Mouse (Mus musculus) embryonic facial prominence, embryonic 14.5 days (tissue): ENCODE measurements at regions not wholly inside any gene's neighbourhood (a gene's known extent, or its start where the extent isn't known, plus 50 kb on each side); places are given as distances from the start of the nearest gene placed in this dataset.
A peak's percentile ranks its signal among the peaks of the same experiment; 100 is the strongest.

Experiments
- ATAC-seq: fragments of 200-750 bp; cut with Nextera tagmentation; 2 replicates; pipeline ENCODE4 v1.8.0; 2017; ENCODE audit warnings: low read depth, moderate number of reproducible peaks, moderate TSS enrichment
- DNase-seq: peaks from one replicate; pipeline ENCODE4 v3.0.0-alpha.2; 2015; ENCODE audit warnings: low spot score
- H3K27ac ChIP-seq: fragments of 300-500 bp; sonication (generic); replicated peaks from 2 replicates; pipeline ENCODE4 v1.5.1; 2014; ENCODE audit warnings: low read depth, mild to moderate bottlenecking, low read length, moderate library complexity
- H3K27me3 ChIP-seq: fragments of 300-500 bp; sonication (generic); replicated peaks from 2 replicates; pipeline ENCODE4 v1.6.1; 2014; ENCODE audit warnings: low read length; ENCODE audit not compliant: control insufficient read depth, insufficient read depth
- H3K36me3 ChIP-seq: fragments of 300-500 bp; sonication (generic); 2 replicates; pipeline ENCODE4 v1.6.1; 2014; ENCODE audit warnings: low read length, mixed read lengths; ENCODE audit not compliant: control insufficient read depth, insufficient read depth
- H3K4me1 ChIP-seq: fragments of 300-500 bp; sonication (generic); 2 replicates; pipeline ENCODE4 v1.6.1; 2014; ENCODE audit warnings: antibody characterized with exemption, low read length; ENCODE audit not compliant: control insufficient read depth, insufficient read depth
- H3K4me2 ChIP-seq: fragments of 300-500 bp; sonication (generic); 2 replicates; pipeline ENCODE4 v1.6.1; 2014; ENCODE audit warnings: low read depth, mild to moderate bottlenecking, low read length, moderate library complexity, mixed read lengths
- H3K4me3 ChIP-seq: fragments of 300-500 bp; sonication (generic); 2 replicates; pipeline ENCODE4 v1.5.1; 2014; ENCODE audit warnings: low read depth, mild to moderate bottlenecking, low read length
- H3K9ac ChIP-seq: fragments of 300-500 bp; sonication (generic); 2 replicates; pipeline ENCODE4 v1.6.1; 2014; ENCODE audit warnings: low read depth, mild to moderate bottlenecking, low read length, moderate library complexity, mixed read lengths
- H3K9me3 ChIP-seq: fragments of 300-500 bp; sonication (generic); 2 replicates; pipeline ENCODE4 v1.6.1; 2016; ENCODE audit warnings: low read length; ENCODE audit not compliant: control insufficient read depth
- WGBS: fragments of 180-500 bp; shearing (Covaris S2); extraction: QIAGEN DNeasy Blood & Tissue Kit; methylation state at CpG from one replicate; pipeline ENCODE4 v1.1.7; 2014; 5-methylcytosine and 5-hydroxymethylcytosine counted together

DNA sequence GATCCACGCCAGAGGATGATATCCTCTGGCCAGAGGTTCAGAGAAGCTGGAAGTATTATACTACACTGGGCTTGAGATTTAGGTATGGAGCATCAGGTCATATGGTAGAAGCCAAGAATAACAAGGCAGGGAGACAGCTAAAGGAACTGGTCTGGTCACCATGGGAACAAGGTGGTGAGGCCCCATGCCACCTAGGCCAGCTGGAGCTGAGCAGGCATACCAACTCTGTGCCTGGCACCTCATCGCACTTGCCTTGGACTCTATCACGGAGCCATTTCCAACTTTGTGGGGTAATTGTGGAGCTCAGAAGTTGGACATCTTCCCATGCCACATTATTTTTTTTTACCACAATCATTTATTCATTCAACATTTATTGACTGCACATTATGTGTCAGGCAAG is 55.9 kb upstream of the Polg start:
- ATAC-seq (no peak), DNase-seq (no peak)
- peaks cover 19% of the 10 kb centered on the region for H3K4me1 ChIP-seq
- no peaks in the 10 kb centered on the region for H3K9me3 ChIP-seq
- no peak overlapping the region for H3K4me2 ChIP-seq
- WGBS, result 82% methylated on average over 3 of the region's 3 CpGs
- H3K27ac ChIP-seq, result no peak overlapping the region
- no peaks in the 10 kb centered on the region for H3K36me3 ChIP-seq
- H3K27me3 ChIP-seq, result peaks cover 41% of the 10 kb centered on the region
- no peak overlapping the region for H3K4me3 ChIP-seq
- H3K9ac ChIP-seq, result no peak overlapping the region

DNA sequence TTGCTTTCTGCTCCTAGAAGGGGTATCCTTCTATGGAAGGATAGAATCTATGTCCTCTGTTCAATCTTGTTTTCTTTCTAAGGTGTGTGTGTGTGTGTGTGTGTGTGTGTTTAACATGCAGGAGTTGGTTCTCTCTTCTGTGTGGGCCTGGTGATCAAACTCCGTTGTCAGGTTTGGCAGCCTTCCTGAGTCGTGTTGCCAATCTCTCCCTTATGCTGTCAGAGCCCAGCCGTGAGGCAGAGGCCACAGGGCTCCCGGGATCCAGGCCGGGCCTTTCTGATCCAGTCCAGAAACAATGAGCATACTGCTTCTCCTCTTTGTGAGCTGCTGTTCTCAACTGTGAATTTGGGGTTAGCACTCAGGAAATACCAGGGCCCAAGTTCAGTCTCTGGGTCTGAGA is 55.1 kb upstream of the Polg start:
- ATAC-seq, result no peak
- peaks cover 17% of the 10 kb centered on the region for H3K4me1 ChIP-seq

DNA sequence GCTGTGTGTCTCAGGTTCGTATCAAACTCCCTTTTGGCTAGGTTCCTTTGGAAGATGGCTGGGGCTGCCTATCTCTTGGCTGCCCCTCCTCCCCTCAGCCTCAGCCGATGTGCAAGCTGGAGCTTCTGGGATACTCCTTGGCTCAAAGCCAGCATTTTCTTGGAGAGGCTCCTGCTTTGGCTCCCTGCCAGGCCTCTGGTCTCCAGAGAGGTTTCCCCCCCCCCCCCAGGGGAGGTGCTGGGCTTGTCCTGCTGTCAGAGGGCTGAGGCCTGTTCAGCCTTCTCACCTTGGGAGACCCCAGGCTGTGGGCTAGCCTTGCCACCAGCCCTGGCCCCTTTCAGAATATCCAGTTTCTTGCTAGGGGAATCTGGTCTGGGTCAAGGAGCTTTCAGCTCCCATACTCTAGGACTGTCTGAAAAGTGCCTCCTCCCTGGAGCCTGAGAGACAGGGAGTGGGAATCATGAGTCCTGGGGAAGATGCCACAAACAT is 54.1 kb upstream of the Polg start:
- ATAC-seq (peak; percentile 73), DNase-seq (peak; percentile 87)
- Histone ChIP-seq H3K4me1 (peaks cover 11% of the 10 kb centered on the region), H3K9me3 (no peaks in the 10 kb centered on the region), H3K27me3 (peaks cover 59% of the 10 kb centered on the region), H3K9ac (no peak overlapping the region), H3K4me3 (no peak overlapping the region), H3K36me3 (no peaks in the 10 kb centered on the region), H3K4me2 (no peak overlapping the region), H3K27ac (no peak overlapping the region)
- WGBS, result 5% methylated on average over 2 of the region's 2 CpGs

More for the DNA sequence above, 55.1 kb upstream of the Polg start:
- Histone ChIP-seq H3K4me2 (no peak overlapping the region), H3K27me3 (peaks cover 49% of the 10 kb centered on the region), H3K9me3 (no peaks in the 10 kb centered on the region), H3K9ac (no peak overlapping the region), H3K4me3 (no peak overlapping the region), H3K36me3 (no peaks in the 10 kb centered on the region), H3K27ac (no peak overlapping the region)
- no peak for DNase-seq
- 35% methylated on average over 5 of the region's 5 CpGs for WGBS

DNA sequence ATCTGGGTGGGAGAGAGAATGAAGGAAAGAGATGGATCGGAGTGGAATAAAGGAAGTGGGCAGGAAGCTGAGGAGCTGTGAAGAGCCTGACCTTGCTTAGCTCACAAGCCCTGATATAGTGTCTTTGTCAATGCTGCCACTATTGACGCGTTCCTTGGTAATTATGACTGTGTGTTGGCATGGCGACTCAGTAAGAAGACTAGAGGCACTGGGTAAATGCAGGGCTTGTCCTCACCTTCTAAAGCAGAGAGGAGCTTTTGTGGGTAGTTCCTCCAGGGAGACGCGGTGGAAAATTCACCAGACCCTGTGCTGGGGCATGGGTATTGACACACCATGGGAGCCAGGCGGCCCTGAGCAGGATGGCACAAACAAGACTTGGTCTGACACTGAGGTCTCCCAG is 52.8 kb upstream of the Polg start:
- WGBS, result 63% methylated on average over 7 of the region's 7 CpGs
- ATAC-seq, result no peak
- peaks cover 73% of the 10 kb centered on the region for H3K27me3 ChIP-seq

DNA sequence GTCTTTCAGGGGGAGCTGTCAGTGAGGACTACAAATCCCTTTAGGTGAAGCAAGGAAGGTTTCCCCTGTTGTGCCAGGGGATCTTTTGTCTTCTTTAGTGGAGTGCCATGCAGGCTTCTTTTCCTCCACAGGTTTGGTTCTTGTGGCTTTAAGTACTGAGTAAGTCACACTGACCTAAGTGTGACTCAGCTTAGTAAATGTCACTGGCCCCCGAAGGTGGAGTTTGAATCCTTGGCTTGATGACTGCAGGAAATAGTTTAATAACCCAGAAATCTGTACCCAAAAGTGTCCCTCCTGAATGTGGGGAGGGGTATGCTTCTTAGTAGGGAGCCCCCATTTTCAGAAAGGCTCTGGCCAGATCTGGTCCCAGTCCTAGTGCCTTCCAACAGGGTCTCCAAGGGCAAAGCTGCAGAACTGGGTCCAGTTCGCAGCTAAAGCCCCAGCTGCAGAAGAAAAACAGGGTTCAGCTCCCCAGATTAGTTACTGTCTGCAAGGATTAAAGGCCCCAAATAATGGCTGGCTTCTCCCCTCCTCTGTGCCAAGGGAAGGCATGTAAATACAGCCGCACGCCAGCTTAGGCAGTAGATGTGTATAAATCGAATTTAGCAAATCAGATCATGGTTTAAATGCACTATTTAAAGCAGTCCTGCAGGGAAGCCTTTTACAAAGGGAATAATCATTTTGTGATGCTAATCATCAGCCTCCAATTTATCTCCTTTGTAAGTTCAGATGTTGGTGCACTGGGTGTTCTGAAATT is 51.6 kb upstream of the Polg start:
- Histone ChIP-seq H3K27me3 (peaks cover 82% of the 10 kb centered on the region), H3K9ac (no peak overlapping the region), H3K4me2 (no peak overlapping the region), H3K36me3 (no peaks in the 10 kb centered on the region), H3K4me1 (peaks cover 11% of the 10 kb centered on the region), H3K9me3 (no peaks in the 10 kb centered on the region), H3K4me3 (no peak overlapping the region), H3K27ac (no peak overlapping the region)
- 42% methylated on average over 5 of the region's 5 CpGs for WGBS
- ATAC-seq (no peak), DNase-seq (no peak)

More for the DNA sequence above, 52.8 kb upstream of the Polg start:
- Histone ChIP-seq H3K4me1 (peaks cover 11% of the 10 kb centered on the region), H3K9me3 (no peaks in the 10 kb centered on the region), H3K4me2 (no peak overlapping the region), H3K4me3 (no peak overlapping the region), H3K9ac (no peak overlapping the region), H3K27ac (no peak overlapping the region), H3K36me3 (no peaks in the 10 kb centered on the region)
- no peak for DNase-seq

DNA sequence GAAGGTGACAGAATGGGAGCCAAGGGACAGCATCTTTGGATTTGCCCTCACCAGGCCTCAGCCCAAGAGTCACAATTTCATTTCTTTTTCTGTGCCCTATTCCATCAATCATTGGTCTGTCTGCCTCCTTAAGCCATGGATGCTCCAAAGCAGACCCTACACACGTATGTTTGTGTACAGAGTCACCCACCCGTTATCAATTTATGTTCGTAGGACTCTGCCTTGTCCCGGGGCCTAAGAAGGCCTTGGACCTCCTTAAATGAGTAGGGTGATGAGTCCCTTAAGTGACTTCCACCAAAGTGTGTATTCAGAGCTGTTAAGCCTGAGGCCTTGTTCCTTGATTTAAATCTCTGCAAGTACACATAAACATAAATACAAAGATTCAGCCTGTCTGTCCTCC is 50.1 kb upstream of the Polg start:
- H3K4me1 ChIP-seq, result peaks cover 11% of the 10 kb centered on the region
- DNase-seq (no peak), ATAC-seq (no peak)
- H3K9ac ChIP-seq, result no peak overlapping the region
- H3K36me3 ChIP-seq, result no peaks in the 10 kb centered on the region
- no peak overlapping the region for H3K4me3 ChIP-seq
- H3K27me3 ChIP-seq, result peaks cover 87% of the 10 kb centered on the region
- 92% methylated on average over 4 of the region's 4 CpGs for WGBS
- no peak overlapping the region for H3K4me2 ChIP-seq
- H3K9me3 ChIP-seq, result no peaks in the 10 kb centered on the region
- H3K27ac ChIP-seq, result no peak overlapping the region
